Mouse (Mus musculus) testis, postnatal 10 days (tissue): Measurements from ENCODE around the gene Mnx1.
"Not testable (repeated sequence)": the region's sequence is repeated elsewhere in the genome, so short reads cannot be mapped to it uniquely, and the experiment has no call there.

Experiments
- DNase-seq: peaks from one replicate; pipeline ENCODE4 v3.0.0; 2021; ENCODE audit warnings: low spot score

The Mnx1 gene

GRCm38 (mm10) chr5:29468351-29469065, 9.8 kb downstream of the Mnx1 start:
- no peak for DNase-seq

GRCm38 (mm10) chr5:29467489-29468350, 10.6 kb downstream of the Mnx1 start:
- no peak for DNase-seq

GRCm38 (mm10) chr5:29462943-29463686, 15.2 kb downstream of the Mnx1 start:
- no peak for DNase-seq

GRCm38 (mm10) chr5:29456895-29457656, 21.2 kb downstream of the Mnx1 start:
- no peak for DNase-seq

- no peak for DNase-seq
Observed at GRCm38 (mm10) chr5:29452352-29452751, 25.9 kb downstream of the Mnx1 start.

- DNase-seq, result no peak
Observed at GRCm38 (mm10) chr5:29445275-29445674, 33.0 kb downstream of the Mnx1 start.

GRCm38 (mm10) chr5:29436728-29437127, 41.5 kb downstream of the Mnx1 start:
- not testable (repeated sequence) for DNase-seq

GRCm38 (mm10) chr5:29435491-29435890, 42.8 kb downstream of the Mnx1 start:
- DNase-seq, result no peak

GRCm38 (mm10) chr5:29434872-29435358, 43.4 kb downstream of the Mnx1 start:
- DNase-seq, result peak; percentile 75

- peak; percentile 88 for DNase-seq
Observed at GRCm38 (mm10) chr5:29434228-29434871, 43.9 kb downstream of the Mnx1 start, which contains the start of gene Nom1. Gene Nom1 (plus strand): TSS chr5:29434664.

GRCm38 (mm10) chr5:29423330-29423729, 54.9 kb downstream of the Mnx1 start:
- not testable (repeated sequence) for DNase-seq
